Mouse (Mus musculus) midbrain, embryonic 15.5 days (tissue): Measurements from ENCODE around the gene Galnt10. TPM values are rescaled to one million over a fixed set of nuclear protein-coding genes. Genes with fewer than 3 reads are reported as not detected.

Source experiments
- ATAC-seq: fragments of 200-750 bp; cut with Nextera tagmentation; replicated peaks from 2 replicates; pipeline ENCODE4 v1.8.0; 2017; ENCODE audit warnings: moderate TSS enrichment
- H3K27ac ChIP-seq: fragments of 300-500 bp; sonication (generic); 2 replicates; pipeline ENCODE4 v1.5.1; 2015; ENCODE audit warnings: mild to moderate bottlenecking, inconsistent platforms
- H3K27me3 ChIP-seq: fragments of 300-500 bp; sonication (generic); replicated peaks from 2 replicates; pipeline ENCODE4 v1.6.1; 2015; ENCODE audit warnings: inconsistent platforms
- H3K36me3 ChIP-seq: fragments of 300-500 bp; sonication (generic); replicated peaks from 2 replicates; pipeline ENCODE4 v1.6.1; 2015; ENCODE audit warnings: inconsistent platforms
- H3K4me1 ChIP-seq: fragments of 300-500 bp; sonication (generic); 2 replicates; pipeline ENCODE4 v1.6.1; 2015; ENCODE audit warnings: inconsistent platforms
- H3K4me2 ChIP-seq: fragments of 300-500 bp; sonication (generic); 2 replicates; pipeline ENCODE4 v1.6.1; 2015; ENCODE audit warnings: inconsistent platforms, mild to moderate bottlenecking, moderate library complexity
- H3K4me3 ChIP-seq: fragments of 300-500 bp; sonication (generic); 2 replicates; pipeline ENCODE4 v1.5.1; 2015; ENCODE audit warnings: mild to moderate bottlenecking, inconsistent platforms
- H3K9ac ChIP-seq: fragments of 300-500 bp; sonication (generic); 2 replicates; pipeline ENCODE4 v1.6.1; 2015; ENCODE audit warnings: mild to moderate bottlenecking, inconsistent platforms
- H3K9me3 ChIP-seq: fragments of 300-500 bp; sonication (generic); 2 replicates; pipeline ENCODE4 v1.6.1; 2016; ENCODE audit warnings: inconsistent platforms
- WGBS: fragments of 180-500 bp; shearing (Covaris S2); methylation state at CpG from one replicate; pipeline ENCODE4 v1.1.7; 2015; ENCODE audit warnings: mixed read lengths; 5-methylcytosine and 5-hydroxymethylcytosine counted together
- polyA plus RNA-seq: library from polyadenylated mRNA; unstranded; fragments of >200 nt; fragmentation: Nextera tagmentation; extraction: Ambion mirVana; gene quantifications from 2 replicates; pipeline ENCODE4 v1.2.1, GENCODE M21; 2015

The Galnt10 gene
- polyA plus RNA-seq, 1 experiment from 2014 or later, result 16.4 TPM

GRCm38 (mm10) chr11:57661492-57662229 lies 16.4 kb downstream of the Galnt10 start:
- H3K4me1 ChIP-seq, result peaks cover 21% of the 10 kb centered on the region
- H3K9ac ChIP-seq, result no peak overlapping the region
- H3K27ac ChIP-seq, result no peak overlapping the region
- no peak overlapping the region for H3K4me3 ChIP-seq
- H3K4me2 ChIP-seq, result no peak overlapping the region
- no peaks in the 10 kb centered on the region for H3K27me3 ChIP-seq
- no peak for ATAC-seq
- no peaks in the 10 kb centered on the region for H3K36me3 ChIP-seq
- H3K9me3 ChIP-seq, result no peaks in the 10 kb centered on the region
- 90% methylated on average over 19 of the region's 19 CpGs for WGBS

- H3K9me3 ChIP-seq, result no peaks in the 10 kb centered on the region
- H3K27me3 ChIP-seq, result no peaks in the 10 kb centered on the region
- WGBS, result 85% methylated on average over 4 of the region's 4 CpGs
- H3K4me2 ChIP-seq, result no peak overlapping the region
- no peaks in the 10 kb centered on the region for H3K36me3 ChIP-seq
- no peak for ATAC-seq
- H3K9ac ChIP-seq, result no peak overlapping the region
- H3K4me3 ChIP-seq, result no peak overlapping the region
- no peak overlapping the region for H3K27ac ChIP-seq
- peaks cover 16% of the 10 kb centered on the region for H3K4me1 ChIP-seq
These were observed 17.0 kb downstream of the Galnt10 start for GRCm38 (mm10) chr11:57662231-57662630.

- no peaks in the 10 kb centered on the region for H3K36me3 ChIP-seq
- 77% methylated on average over 12 of the region's 12 CpGs for WGBS
These were observed 18.0 kb downstream of the Galnt10 start for GRCm38 (mm10) chr11:57663271-57663670.

GRCm38 (mm10) chr11:57664741-57665140 lies 19.5 kb downstream of the Galnt10 start:
- H3K4me3 ChIP-seq, result no peak overlapping the region
- no peak overlapping the region for H3K4me2 ChIP-seq
- 80% methylated on average over 5 of the region's 5 CpGs for WGBS
- no peak overlapping the region for H3K9ac ChIP-seq
- no peaks in the 10 kb centered on the region for H3K9me3 ChIP-seq
- no peak for ATAC-seq
- peaks cover 16% of the 10 kb centered on the region for H3K4me1 ChIP-seq
- H3K27ac ChIP-seq, result no peak overlapping the region
- H3K27me3 ChIP-seq, result no peaks in the 10 kb centered on the region
- no peaks in the 10 kb centered on the region for H3K36me3 ChIP-seq

More at GRCm38 (mm10) chr11:57663271-57663670, 18.0 kb downstream of the Galnt10 start:
- Histone ChIP-seq H3K9ac (no peak overlapping the region), H3K27me3 (no peaks in the 10 kb centered on the region), H3K4me1 (peaks cover 16% of the 10 kb centered on the region), H3K4me2 (no peak overlapping the region), H3K27ac (no peak overlapping the region), H3K9me3 (no peaks in the 10 kb centered on the region), H3K4me3 (no peak overlapping the region)
- no peak for ATAC-seq

- Histone ChIP-seq H3K27ac (no peak overlapping the region), H3K4me3 (no peak overlapping the region), H3K4me2 (no peak overlapping the region), H3K27me3 (no peaks in the 10 kb centered on the region; the same call in 1 of the 2 replicates), H3K4me1 (peaks cover 10% of the 10 kb centered on the region; the same call in 1 of the 2 replicates), H3K9ac (no peak overlapping the region), H3K36me3 (no peaks in the 10 kb centered on the region), H3K9me3 (no peaks in the 10 kb centered on the region)
- no peak for ATAC-seq
- 95% methylated on average over 8 of the region's 8 CpGs for WGBS
These were observed 23.0 kb downstream of the Galnt10 start for GRCm38 (mm10) chr11:57668271-57668670.

- Histone ChIP-seq H3K27me3 (no peaks in the 10 kb centered on the region; the same call in 1 of the 2 replicates), H3K4me3 (no peak overlapping the region), H3K9me3 (no peaks in the 10 kb centered on the region), H3K9ac (no peak overlapping the region), H3K4me1 (0 out of 2 replicates have a peak, but pooled peaks cover 8% of the 10 kb centered on the region), H3K4me2 (no peak overlapping the region), H3K36me3 (no peaks in the 10 kb centered on the region), H3K27ac (no peak overlapping the region)
- ATAC-seq, result no peak
- 91% methylated on average over 6 of the region's 6 CpGs for WGBS
These were observed 24.3 kb downstream of the Galnt10 start for GRCm38 (mm10) chr11:57669522-57669921.

- no peak overlapping the region for H3K27ac ChIP-seq
- no peaks in the 10 kb centered on the region for H3K36me3 ChIP-seq
- H3K27me3 ChIP-seq, result no peaks in the 10 kb centered on the region; the same call in 1 of the 2 replicates
- H3K4me3 ChIP-seq, result no peak overlapping the region
- 15% methylated on average over 5 of the region's 5 CpGs for WGBS
- no peak for ATAC-seq
- no peak overlapping the region for H3K4me2 ChIP-seq
- 0 out of 2 replicates have a peak, but pooled peaks cover 8% of the 10 kb centered on the region for H3K4me1 ChIP-seq
- H3K9me3 ChIP-seq, result no peaks in the 10 kb centered on the region
- H3K9ac ChIP-seq, result no peak overlapping the region
These were observed 26.0 kb downstream of the Galnt10 start for GRCm38 (mm10) chr11:57671120-57671697.

- no peak overlapping the region for H3K4me3 ChIP-seq
- WGBS, result 66% methylated on average over 10 of the region's 10 CpGs
- H3K27me3 ChIP-seq, result no peaks in the 10 kb centered on the region; the same call in 1 of the 2 replicates
- H3K9ac ChIP-seq, result no peak overlapping the region
- no peak overlapping the region for H3K27ac ChIP-seq
- H3K36me3 ChIP-seq, result no peaks in the 10 kb centered on the region
- 0 out of 2 replicates have a peak, but pooled peaks cover 8% of the 10 kb centered on the region for H3K4me1 ChIP-seq
- no peak for ATAC-seq
- no peaks in the 10 kb centered on the region for H3K9me3 ChIP-seq
- no peak overlapping the region for H3K4me2 ChIP-seq
These were observed 26.6 kb downstream of the Galnt10 start for GRCm38 (mm10) chr11:57671797-57672196.

- no peak for ATAC-seq
- Histone ChIP-seq H3K27ac (no peak overlapping the region), H3K4me3 (no peak overlapping the region), H3K4me2 (no peak overlapping the region), H3K4me1 (0 out of 2 replicates have a peak, but pooled peaks cover 10% of the 10 kb centered on the region), H3K9me3 (no peaks in the 10 kb centered on the region), H3K9ac (no peak overlapping the region), H3K36me3 (no peaks in the 10 kb centered on the region), H3K27me3 (no peaks in the 10 kb centered on the region; the same call in 1 of the 2 replicates)
- 94% methylated on average over 9 of the region's 9 CpGs for WGBS
These were observed 27.8 kb downstream of the Galnt10 start for GRCm38 (mm10) chr11:57672995-57673394.

- H3K4me2 ChIP-seq, result no peak overlapping the region
- 77% methylated on average over 12 of the region's 12 CpGs for WGBS
- ATAC-seq, result no peak
- no peak overlapping the region for H3K4me3 ChIP-seq
- H3K4me1 ChIP-seq, result 0 out of 2 replicates have a peak, but pooled peaks cover 11% of the 10 kb centered on the region
- H3K9me3 ChIP-seq, result no peaks in the 10 kb centered on the region
- no peaks in the 10 kb centered on the region for H3K36me3 ChIP-seq
- H3K27me3 ChIP-seq, result no peaks in the 10 kb centered on the region; the same call in 1 of the 2 replicates
- H3K27ac ChIP-seq, result no peak overlapping the region; the same call in 1 of the 2 replicates
- no peak overlapping the region for H3K9ac ChIP-seq
These were observed 28.9 kb downstream of the Galnt10 start for GRCm38 (mm10) chr11:57673977-57674687.

- H3K4me3 ChIP-seq, result no peak overlapping the region
- H3K27ac ChIP-seq, result no peak overlapping the region
- H3K9me3 ChIP-seq, result no peaks in the 10 kb centered on the region
- no peak overlapping the region for H3K9ac ChIP-seq
- no peak overlapping the region for H3K4me2 ChIP-seq
- whole genome bisulfite sequencing, result 73% methylated on average over 3 of the region's 3 CpGs
- no peaks in the 10 kb centered on the region for H3K27me3 ChIP-seq
- ATAC-seq, result no peak
- H3K36me3 ChIP-seq, result no peaks in the 10 kb centered on the region
- H3K4me1 ChIP-seq, result peaks cover 9% of the 10 kb centered on the region; the same call in 1 of the 2 replicates
These were observed 32.0 kb downstream of the Galnt10 start for GRCm38 (mm10) chr11:57677261-57677660.

GRCm38 (mm10) chr11:57682589-57682988 lies 37.3 kb downstream of the Galnt10 start:
- Histone ChIP-seq H3K4me3 (no peak overlapping the region), H3K27me3 (no peaks in the 10 kb centered on the region), H3K9ac (no peak overlapping the region), H3K9me3 (no peaks in the 10 kb centered on the region), H3K4me1 (peaks cover 49% of the 10 kb centered on the region), H3K4me2 (no peak overlapping the region), H3K36me3 (no peaks in the 10 kb centered on the region), H3K27ac (no peak overlapping the region)
- 0 out of 2 replicates have a peak, but pooled peaks have one; percentile 10 for ATAC-seq
- 29% methylated on average over 7 of the region's 7 CpGs for WGBS
